Mouse (Mus musculus) adrenal gland, postnatal 25 days (tissue): ENCODE results near the gene Atp2b1. TPM values are rescaled to one million over a fixed set of nuclear protein-coding genes. Genes with fewer than 3 reads are reported as not detected.

Experiments
- DNase-seq: peaks from one replicate; pipeline ENCODE4 v3.0.0; 2021; ENCODE audit warnings: mixed read lengths
- total RNA-seq: library from RNA; stranded (reverse); gene quantifications from 2 replicates; pipeline ENCODE4 v1.2.3, GENCODE M21; 2021

The Atp2b1 gene
- total RNA-seq, 1 experiment from 2014 or later: 54.6 TPM

DNA sequence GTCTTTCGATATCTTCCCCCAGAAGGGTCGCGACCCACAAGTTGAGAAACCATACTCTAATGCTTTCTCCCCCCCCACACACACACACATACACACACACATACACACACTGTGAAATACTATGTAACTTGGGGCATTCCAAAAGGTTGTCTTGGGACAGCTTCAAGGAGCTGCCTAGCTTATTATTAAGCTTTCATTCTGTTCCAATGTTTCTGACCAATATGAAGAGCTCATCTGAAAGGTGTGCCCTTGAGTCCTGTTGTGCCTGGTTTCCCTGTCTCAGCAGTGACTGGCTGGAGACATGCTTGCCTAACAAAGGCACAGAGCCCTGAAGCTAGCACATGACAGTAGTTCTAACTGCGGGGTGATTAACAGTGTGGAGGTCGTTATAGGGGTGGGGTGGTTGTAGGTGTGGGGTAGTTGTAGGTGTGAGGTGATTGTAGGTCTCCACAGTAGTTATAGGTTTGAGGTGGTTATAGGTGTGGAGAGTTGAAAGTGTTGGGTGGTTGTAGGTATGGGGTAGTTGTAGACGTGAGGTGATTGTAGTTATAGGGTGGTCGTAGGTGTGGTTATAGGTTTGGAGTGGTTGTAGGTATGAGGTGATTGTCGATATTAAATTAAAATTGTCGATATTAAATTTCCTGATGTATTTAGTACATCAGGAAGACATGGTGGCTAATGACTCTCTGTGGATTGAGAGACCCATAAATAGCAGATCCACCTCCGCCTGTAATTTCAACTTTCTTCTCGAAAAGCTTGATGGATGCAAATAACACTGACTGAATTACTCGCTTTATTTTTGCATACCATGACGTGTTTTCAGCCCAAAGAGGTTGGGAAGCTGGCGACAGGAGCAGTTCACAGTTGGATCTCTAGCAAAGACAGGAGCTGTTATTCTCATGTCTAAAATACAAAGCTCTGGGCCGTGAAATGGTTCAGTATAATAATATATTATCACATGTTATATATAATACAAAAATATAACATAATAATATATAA, 119.9 kb downstream of the Atp2b1 start:
- no peak for DNase-seq

DNA sequence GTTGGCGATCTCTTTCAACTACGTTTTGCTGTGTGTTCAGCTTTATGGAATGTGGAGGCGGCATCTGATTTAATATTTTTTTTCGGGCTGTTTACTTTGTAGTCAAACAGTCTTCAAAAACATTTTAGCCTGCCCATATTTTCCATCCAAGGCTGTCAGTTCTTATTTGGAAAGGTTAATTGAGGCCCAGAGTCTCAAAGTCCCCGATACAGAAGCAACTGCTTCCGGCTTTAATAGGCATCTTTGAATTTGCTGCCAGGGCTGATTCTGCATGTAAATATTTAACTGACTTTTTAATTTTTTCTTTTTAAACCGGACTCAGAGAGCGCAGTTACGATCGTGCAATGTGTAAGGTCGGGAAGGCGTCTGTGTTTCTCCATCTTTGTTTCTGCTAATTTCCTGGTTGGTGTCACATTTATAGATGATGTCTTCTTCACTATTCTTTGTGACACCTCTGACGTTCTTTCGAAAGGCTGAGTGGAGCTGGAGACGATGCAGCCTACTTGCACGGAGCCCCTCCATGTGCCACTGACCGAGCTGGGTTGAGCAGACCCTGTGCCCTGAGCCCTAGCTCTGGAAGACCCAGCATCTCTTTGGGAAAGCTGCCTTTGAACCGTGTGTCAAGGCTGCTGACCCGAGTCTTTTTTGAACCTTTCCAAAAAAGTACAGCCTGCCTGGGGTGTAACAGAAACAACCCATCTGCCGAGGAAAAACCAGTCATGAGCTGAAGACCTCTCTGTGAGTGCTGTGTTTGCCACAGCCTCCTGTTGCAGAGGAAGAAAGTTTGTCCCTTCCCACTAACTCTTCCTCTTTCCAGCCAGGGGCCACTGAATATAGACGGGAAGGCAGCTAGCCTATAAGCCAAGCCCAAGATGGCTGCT, 123.2 kb downstream of the Atp2b1 start:
- DNase-seq: no peak

DNA sequence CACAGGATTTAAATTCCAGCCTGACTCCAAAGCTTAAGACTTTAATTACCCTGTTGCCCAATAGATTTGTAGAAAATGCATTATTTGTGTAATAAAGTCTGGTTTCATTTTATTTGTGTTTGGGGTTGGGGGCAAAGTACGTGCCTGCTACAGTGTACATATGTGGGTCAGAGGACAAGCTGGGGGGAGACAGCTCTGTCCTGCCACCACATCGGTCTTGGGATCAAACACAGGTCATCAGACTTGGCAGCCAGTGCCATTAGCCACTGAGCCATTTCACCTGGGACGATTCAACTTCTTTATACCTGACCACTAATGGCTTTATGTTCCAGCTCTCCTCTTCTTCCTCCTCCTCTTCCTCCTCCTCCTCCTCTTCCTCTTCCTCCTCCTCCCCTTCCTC, 124.7 kb downstream of the Atp2b1 start:
- DNase-seq: no peak

DNA sequence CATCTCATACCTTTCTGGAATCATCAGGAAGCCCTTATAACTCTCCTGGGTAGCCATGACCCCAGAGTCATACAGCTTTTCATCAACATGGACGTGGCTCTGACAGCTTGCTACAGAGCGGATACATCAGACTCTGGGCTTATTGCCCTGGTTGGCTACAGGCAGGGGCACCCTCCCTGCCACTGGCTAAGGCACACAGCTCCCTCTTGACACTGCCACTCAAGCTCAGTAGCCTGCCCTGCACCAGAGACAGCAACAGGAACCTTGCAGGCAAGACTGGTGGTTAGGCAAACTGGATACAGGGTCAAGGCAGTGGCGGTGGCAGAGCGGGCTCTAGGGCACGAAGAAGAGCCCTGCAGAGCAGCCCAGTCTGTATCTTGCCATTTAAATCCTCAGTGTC, 126.0 kb downstream of the Atp2b1 start:
- DNase-seq: no peak

DNA sequence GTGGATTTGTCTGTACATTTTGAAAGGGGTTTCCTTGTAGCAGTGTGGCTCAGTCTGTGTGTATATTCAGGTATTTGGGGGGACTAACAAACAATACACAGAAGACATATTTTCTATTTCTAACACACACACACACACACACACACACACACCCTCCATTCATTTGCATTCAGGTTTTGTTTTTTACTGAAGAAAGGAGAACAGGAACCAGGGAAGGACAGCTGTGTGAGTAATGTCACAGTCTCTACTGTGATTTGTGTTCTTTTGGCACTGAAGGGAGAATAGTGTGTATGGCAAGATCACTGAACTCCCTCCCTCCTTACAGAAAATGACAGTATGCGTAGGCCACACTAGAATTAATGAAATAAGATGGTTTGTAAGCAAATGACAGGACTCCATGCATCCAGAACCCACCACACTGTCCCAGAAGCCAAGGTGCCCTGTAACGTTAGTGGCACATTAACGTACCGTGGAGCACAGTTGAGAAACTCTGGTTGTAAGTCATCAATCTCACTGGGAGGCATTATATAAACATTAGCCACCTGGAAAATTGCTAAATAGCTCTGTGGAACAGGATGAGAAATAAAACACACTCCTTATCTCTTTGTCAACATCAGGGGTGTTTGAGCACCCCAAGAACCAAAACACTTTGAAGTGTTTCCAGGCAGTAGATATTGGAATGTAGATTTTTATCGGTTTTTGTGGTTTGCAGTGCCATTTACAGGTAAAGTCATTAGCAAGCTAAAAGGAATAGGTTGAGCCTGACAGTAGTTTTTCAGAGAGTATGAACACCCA, 132.7 kb downstream of the Atp2b1 start:
- no peak for DNase-seq

DNA sequence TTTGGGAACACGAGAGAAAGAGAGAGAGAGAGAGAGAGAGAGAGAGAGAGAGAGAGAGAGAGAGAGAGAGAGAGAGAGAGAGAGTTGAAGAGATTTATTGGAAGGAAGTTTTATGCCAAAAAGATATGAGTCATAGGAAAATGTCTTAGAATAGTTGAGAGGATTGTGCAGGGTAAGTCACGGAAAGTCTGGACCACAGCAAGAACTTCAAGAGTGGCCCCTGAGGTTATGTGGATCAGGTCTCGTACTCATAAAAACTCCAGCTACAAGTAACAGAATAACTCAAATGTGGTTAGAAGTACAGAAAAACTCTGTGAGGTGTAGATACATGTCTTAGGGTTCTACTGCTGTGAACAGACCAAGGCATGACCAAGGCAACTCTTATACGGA, 133.3 kb downstream of the Atp2b1 start:
- no peak for DNase-seq

DNA sequence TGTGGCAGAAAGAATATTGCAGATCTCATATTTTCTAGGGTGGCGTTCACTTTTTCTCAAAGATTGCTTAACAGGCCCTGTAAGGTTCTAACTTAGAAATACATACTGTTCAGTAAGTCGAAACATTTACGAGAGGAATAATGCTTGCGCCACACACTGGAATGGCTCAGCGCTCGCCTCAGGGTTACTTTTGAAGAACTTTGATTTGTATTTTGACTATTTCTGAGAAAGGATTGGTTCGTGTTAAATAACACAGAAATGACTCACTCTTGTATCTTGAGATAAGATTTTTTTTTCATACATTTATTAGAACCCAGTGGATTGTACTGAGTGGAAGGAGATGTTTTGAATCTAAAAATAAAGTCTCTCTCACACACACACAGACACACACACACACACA, 135.9 kb downstream of the Atp2b1 start:
- DNase-seq: peak; percentile 8

DNA sequence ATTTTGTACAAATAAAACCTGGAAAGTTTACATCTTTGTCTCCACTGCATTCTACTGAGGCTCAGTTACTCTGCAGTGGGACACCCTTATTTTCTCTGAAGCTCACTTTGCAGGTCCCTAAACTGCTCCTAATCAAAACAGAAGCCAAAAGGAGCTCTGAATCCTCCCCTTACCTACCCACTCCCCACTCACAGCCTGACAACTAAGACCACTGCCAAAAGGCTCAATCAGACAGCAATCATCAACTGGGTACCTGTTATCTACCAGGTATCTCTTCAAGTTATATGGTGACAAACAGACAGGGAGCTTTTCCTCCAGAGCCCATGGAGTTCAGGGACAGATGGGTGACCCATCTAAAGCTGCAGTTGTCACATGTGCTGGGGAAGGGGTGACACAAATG, 138.9 kb downstream of the Atp2b1 start:
- DNase-seq: no peak

DNA sequence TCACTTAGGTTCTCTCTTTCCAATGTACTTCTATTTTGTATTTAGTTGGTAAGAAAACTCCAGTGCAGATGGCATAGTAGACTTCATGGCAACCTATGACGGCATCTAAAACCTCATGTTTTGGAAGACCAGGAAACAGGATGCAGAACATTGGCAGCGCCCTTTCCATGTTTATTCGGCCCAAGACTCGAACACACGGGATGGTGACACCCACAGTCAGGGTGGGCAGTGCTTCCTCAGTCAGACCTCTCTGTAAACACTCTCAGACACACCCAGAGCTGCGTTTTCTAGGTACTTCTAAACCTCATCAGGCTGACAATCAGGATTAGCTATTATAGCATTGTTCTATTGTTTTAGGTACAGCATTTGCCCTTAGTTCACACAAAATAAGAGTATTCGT, 146.4 kb downstream of the Atp2b1 start:
- no peak for DNase-seq

DNA sequence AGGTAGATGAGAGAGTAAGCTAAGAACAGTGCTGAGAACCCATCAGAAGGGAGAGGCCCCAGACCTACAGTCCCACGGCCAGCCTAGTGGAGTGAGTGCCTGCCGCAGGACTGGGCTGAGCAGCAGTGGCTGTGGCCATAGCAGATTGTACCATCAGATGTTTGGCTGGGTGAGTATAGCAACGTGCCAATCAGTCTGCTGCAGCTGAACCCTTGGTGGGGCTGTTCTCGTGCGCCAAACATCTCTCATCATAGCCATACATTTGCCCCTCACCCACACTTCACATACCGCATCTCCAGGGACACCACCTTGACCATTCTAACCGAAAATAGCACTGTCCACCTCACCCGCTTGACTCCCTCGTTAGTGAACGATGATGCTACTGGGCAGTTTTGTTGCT, 147.2 kb downstream of the Atp2b1 start:
- DNase-seq: no peak

DNA sequence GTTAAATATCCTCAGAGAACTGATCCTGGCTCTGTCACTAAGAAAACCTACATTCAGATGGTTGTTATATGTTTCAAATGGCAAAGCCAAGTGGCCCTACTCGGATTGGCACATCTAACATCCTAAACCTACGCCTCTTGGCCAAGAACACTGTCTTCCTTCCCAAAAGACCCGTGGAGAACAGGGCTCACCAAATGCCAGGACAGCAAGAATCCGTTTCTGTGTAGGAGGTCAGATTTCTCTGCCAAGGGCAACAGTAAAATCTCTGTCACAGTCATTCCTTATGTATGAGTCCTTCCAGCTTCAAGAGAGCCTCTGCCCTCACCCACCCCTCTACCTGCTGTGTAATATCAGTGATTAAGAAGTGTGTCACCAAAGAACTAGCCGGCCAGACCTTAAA, 148.3 kb downstream of the Atp2b1 start:
- no peak for DNase-seq

Other genes with a start within 250 kb of the Atp2b1 start
- gene Poc1b, start 192.6 kb downstream of the Atp2b1 start, total RNA-seq: 16.2 and 18.2 TPM in 2 replicates
- gene Galnt4, start 193.8 kb downstream of the Atp2b1 start, total RNA-seq: 7.4 and 9.2 TPM in 2 replicates
- not detected in 2 replicates for gene Phxr2, start 211.9 kb downstream of the Atp2b1 start, total RNA-seq